Mouse (Mus musculus) lung, embryonic 16.5 days (tissue): Measurements from ENCODE around the gene Adprhl1. TPM values are rescaled to one million over a fixed set of nuclear protein-coding genes. Genes with fewer than 3 reads are reported as not detected.

Source experiments
- ATAC-seq: fragments of 200-750 bp; cut with Nextera tagmentation; 2 replicates; pipeline ENCODE4 v1.8.0; 2017; ENCODE audit warnings: low read depth, mild to moderate bottlenecking, moderate library complexity
- H3K27ac ChIP-seq: fragments of 300-500 bp; sonication (generic); 2 replicates; pipeline ENCODE4 v1.5.1; 2014; ENCODE audit warnings: mild to moderate bottlenecking, control low read depth, low read length
- H3K27me3 ChIP-seq: fragments of 300-500 bp; sonication (generic); 2 replicates; pipeline ENCODE4 v1.6.1; 2014; ENCODE audit warnings: low read depth, low read length, mixed read lengths; ENCODE audit not compliant: control insufficient read depth, insufficient read depth
- H3K36me3 ChIP-seq: fragments of 300-500 bp; sonication (generic); 2 replicates; pipeline ENCODE4 v1.6.1; 2014; ENCODE audit warnings: low read length; ENCODE audit not compliant: control insufficient read depth, insufficient read depth
- H3K4me1 ChIP-seq: fragments of 300-500 bp; sonication (generic); replicated peaks from 2 replicates; pipeline ENCODE4 v1.6.1; 2014; ENCODE audit warnings: low read length, mixed read lengths; ENCODE audit not compliant: control insufficient read depth, insufficient read depth
- H3K4me2 ChIP-seq: fragments of 300-500 bp; sonication (generic); 2 replicates; pipeline ENCODE4 v1.6.1; 2014; ENCODE audit warnings: low read depth, low read length, control low read depth
- H3K4me3 ChIP-seq: fragments of 300-500 bp; sonication (generic); 2 replicates; pipeline ENCODE4 v1.5.1; 2014; ENCODE audit warnings: mild to moderate bottlenecking, low read length, control low read depth
- H3K9ac ChIP-seq: fragments of 300-500 bp; sonication (generic); 2 replicates; pipeline ENCODE4 v1.6.1; 2014; ENCODE audit warnings: low read length, control low read depth
- H3K9me3 ChIP-seq: fragments of 300-500 bp; sonication (generic); 2 replicates; pipeline ENCODE4 v1.6.1; 2016; ENCODE audit warnings: low read length; ENCODE audit not compliant: control insufficient read depth
- WGBS: fragments of 180-500 bp; shearing (Covaris S2); extraction: QIAGEN DNeasy Blood & Tissue Kit; methylation state at CpG from one replicate; pipeline ENCODE4 v1.1.7; 2014; 5-methylcytosine and 5-hydroxymethylcytosine counted together
- microRNA counts: library from miRNA; unstranded; fragments of <30 nt; microRNA quantifications from one replicate; lab custom pipeline; 2016
- microRNA-seq: library from miRNA; unstranded; fragments of <30 nt; microRNA quantifications from one replicate; pipeline ENCODE4, GENCODE M21; 2016
- polyA plus RNA-seq: library from polyadenylated mRNA; unstranded; fragments of >200 nt; fragmentation: Nextera tagmentation; extraction: Ambion mirVana; gene quantifications from 2 replicates; pipeline ENCODE4 v1.2.1, GENCODE M21; 2015

Gene Adprhl1
- polyA plus RNA-seq, 1 experiment from 2014 or later = 5.7 TPM

DNA sequence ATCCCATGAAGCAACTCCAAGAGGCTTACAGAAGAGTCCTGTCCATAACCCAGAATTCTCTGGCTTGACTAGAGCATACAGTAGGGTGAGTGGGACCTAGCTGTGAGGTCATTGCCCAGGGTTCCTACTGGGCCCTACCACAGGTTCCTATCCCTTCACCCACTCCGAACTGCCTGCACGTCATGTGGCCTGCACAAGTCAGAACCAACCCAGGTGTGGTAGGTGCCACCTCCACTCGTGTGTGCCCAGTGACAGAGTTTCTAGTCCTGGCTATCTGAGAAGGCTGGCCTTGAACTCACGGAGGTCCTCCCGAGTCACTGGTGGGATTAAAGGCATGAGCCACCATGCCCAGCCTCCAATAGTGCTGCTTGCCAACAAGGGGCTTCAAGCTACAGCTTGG, 75.8 kb downstream of the Adprhl1 start:
- no peak overlapping the region for H3K27ac ChIP-seq
- peaks cover 27% of the 10 kb centered on the region for H3K36me3 ChIP-seq
- H3K9me3 ChIP-seq = no peaks in the 10 kb centered on the region
- H3K9ac ChIP-seq = no peak overlapping the region
- 89% methylated on average over 5 of the region's 5 CpGs for WGBS
- ATAC-seq = no peak
- no peaks in the 10 kb centered on the region for H3K27me3 ChIP-seq
- H3K4me2 ChIP-seq = no peak overlapping the region
- H3K4me1 ChIP-seq = no peaks in the 10 kb centered on the region
- no peak overlapping the region for H3K4me3 ChIP-seq

DNA sequence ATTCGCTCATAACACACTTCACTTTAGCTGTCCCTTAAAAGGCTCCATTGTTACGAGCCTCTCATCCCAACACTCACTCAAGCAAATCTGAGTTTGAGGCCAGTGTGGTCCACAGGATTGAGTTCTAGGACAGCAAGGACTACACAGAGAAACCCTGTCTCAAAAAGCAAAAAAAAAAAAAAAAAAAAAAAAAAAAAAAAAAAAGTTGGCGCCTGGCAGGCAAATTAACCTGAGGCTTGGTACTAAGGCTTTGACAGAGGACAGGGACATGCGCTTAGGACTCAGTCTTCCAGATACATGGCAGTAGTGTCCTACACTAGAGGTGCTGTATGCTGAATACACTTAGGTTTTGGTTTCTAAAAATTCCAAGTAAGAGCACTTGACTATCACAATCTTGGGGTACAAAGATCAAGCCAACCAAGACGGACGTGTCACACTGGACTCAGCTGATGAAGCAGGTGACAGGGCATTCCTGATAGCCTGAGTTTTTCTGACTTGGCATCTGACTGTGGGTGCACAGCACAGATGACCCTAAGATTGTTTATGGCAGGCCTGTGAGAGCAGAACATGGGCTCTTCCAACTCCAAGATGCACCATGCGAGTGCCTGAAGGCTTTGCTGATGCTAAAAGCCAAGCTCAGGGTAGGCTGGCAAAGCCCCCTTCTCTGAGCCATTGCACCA, 76.6 kb downstream of the Adprhl1 start:
- peaks cover 27% of the 10 kb centered on the region for H3K36me3 ChIP-seq
- H3K4me3 ChIP-seq = no peak overlapping the region
- H3K9ac ChIP-seq = no peak overlapping the region
- no peaks in the 10 kb centered on the region for H3K4me1 ChIP-seq
- WGBS = 92% methylated on average over 7 of the region's 7 CpGs
- H3K27ac ChIP-seq = no peak overlapping the region
- no peaks in the 10 kb centered on the region for H3K27me3 ChIP-seq
- H3K4me2 ChIP-seq = no peak overlapping the region
- H3K9me3 ChIP-seq = no peaks in the 10 kb centered on the region
- ATAC-seq = no peak

DNA sequence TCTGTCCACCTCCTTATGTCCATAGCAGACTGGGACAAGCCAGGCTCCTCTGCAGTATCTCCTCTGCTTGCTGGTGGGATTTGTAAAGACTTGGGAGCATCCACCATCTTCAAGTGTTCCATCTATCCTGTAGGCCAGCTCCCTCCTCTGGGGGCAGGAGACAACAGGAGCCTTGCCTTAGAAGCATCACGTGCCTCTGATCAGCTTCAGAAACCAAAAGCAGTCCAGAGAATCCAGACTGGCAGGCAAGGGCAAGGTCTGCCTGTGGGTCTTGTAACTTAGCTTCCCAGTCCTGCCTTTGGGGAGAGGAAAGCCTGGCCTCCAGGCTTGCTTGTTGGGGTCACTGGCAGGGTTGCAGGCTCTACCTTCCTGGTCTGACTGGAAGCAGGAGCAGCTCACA, 78.3 kb downstream of the Adprhl1 start:
- no peak for ATAC-seq
- no peaks in the 10 kb centered on the region for H3K27me3 ChIP-seq

DNA sequence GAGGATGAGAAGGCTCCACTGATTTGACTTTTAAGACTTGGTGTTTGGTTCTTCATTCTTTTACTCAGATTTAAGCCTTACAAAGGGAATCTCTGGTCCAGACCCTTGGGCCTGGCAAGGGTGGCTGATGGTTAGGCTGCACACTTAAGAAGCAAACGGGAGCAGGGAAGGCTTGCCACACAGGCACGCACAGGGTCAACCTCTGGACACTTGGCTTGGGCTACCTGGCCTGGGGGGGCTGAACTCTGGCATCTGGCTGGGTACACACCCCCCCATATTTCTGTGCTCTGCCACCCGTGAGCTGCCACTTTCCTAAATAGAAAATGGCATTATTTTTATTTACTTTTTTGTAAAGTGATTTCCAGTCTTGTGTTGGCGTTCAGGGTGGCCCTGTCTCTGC, 79.2 kb downstream of the Adprhl1 start:
- H3K36me3 ChIP-seq = peaks cover 31% of the 10 kb centered on the region
- no peak overlapping the region for H3K27ac ChIP-seq
- WGBS = 83% methylated on average over 4 of the region's 4 CpGs

More for the DNA sequence above, 78.3 kb downstream of the Adprhl1 start:
- H3K36me3 ChIP-seq = peaks cover 31% of the 10 kb centered on the region
- no peak overlapping the region for H3K4me3 ChIP-seq
- 89% methylated on average over 1 of the region's 1 CpGs for WGBS
- no peaks in the 10 kb centered on the region for H3K9me3 ChIP-seq
- H3K4me2 ChIP-seq = no peak overlapping the region
- H3K9ac ChIP-seq = no peak overlapping the region
- no peaks in the 10 kb centered on the region for H3K4me1 ChIP-seq
- no peak overlapping the region for H3K27ac ChIP-seq

DNA sequence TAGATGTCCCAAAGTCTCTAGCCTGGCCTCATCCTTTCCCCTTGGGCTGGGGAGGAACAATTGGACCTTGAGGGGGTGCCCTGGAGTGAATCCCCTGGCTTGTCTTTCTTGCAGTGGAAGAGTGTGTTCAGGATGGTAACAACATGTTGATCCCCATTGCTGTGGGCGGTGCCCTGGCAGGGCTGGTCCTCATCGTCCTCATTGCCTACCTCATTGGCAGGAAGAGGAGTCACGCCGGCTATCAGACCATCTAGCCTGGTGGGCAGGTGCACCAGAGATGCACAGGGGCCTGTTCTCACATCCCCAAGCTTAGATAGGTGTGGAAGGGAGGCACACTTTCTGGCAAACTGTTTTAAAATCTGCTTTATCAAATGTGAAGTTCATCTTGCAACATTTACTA, 79.7 kb downstream of the Adprhl1 start:
- WGBS = 90% methylated on average over 4 of the region's 4 CpGs

More for the DNA sequence above, 79.2 kb downstream of the Adprhl1 start:
- Histone ChIP-seq H3K27me3 (no peaks in the 10 kb centered on the region), H3K9ac (no peak overlapping the region), H3K4me3 (no peak overlapping the region), H3K9me3 (no peaks in the 10 kb centered on the region), H3K4me1 (no peaks in the 10 kb centered on the region), H3K4me2 (no peak overlapping the region)
- no peak for ATAC-seq

More for the DNA sequence above, 79.7 kb downstream of the Adprhl1 start:
- H3K4me1 ChIP-seq = no peaks in the 10 kb centered on the region
- ATAC-seq = no peak
- H3K4me2 ChIP-seq = no peak overlapping the region
- H3K36me3 ChIP-seq = peaks cover 31% of the 10 kb centered on the region
- H3K9ac ChIP-seq = no peak overlapping the region
- no peak overlapping the region for H3K4me3 ChIP-seq
- H3K27me3 ChIP-seq = no peaks in the 10 kb centered on the region
- no peak overlapping the region for H3K27ac ChIP-seq
- H3K9me3 ChIP-seq = no peaks in the 10 kb centered on the region

MicroRNAs encoded within 50 kb of the gene (microRNA counts, 519-probe panel; counts per million panel counts)
- 1,871 counts per million, percentile 30 among the panel's probes with 10 or more counts for microRNA mmu-miR-1968 (lab: Ali Mortazavi, UCI)

Small RNA genes lying within 50 kb of the gene (microRNA-seq; reads per million reads assigned to microRNA genes)
- 4.3 reads per million, percentile 17 among the genes with 10 or more reads in this experiment for gene Mir1968

Other genes with a start within 250 kb of the Adprhl1 start
- 0.75 and 1.1 TPM in 2 replicates for gene F7, start 228.1 kb downstream of the Adprhl1 start, polyA plus RNA-seq
- gene F10, start 216.9 kb downstream of the Adprhl1 start, polyA plus RNA-seq = 1.6 and 4.6 TPM in 2 replicates
- 0.33 and 1.2 TPM in 2 replicates for gene Proz, start 193.2 kb downstream of the Adprhl1 start, polyA plus RNA-seq
- gene Pcid2, start 148.7 kb downstream of the Adprhl1 start, polyA plus RNA-seq = 36.4 and 38.4 TPM in 2 replicates
- gene Cul4a, start 148.5 kb downstream of the Adprhl1 start, polyA plus RNA-seq = 93.9 and 101 TPM in 2 replicates
- gene Lamp1, start 95.0 kb downstream of the Adprhl1 start, polyA plus RNA-seq = 303 and 324 TPM in 2 replicates
- 4.0 and 4.5 TPM in 2 replicates for gene Grtp1, start 53.5 kb downstream of the Adprhl1 start, polyA plus RNA-seq
- 24.8 and 25.0 TPM in 2 replicates for gene Dcun1d2, start 34.0 kb upstream of the Adprhl1 start, polyA plus RNA-seq
- gene Tmco3, start 34.0 kb upstream of the Adprhl1 start, polyA plus RNA-seq = 35.7 and 41.3 TPM in 2 replicates
- gene Tfdp1, start 84.6 kb upstream of the Adprhl1 start, polyA plus RNA-seq = 144 and 155 TPM in 2 replicates
- not detected in 2 replicates for gene Atp4b, start 142.7 kb upstream of the Adprhl1 start, polyA plus RNA-seq
- gene Grk1, start 150.9 kb upstream of the Adprhl1 start, polyA plus RNA-seq = not detected in 2 replicates
- 0.70 and 1.1 TPM in 2 replicates for gene Tmem255b, start 181.0 kb upstream of the Adprhl1 start, polyA plus RNA-seq
- 78.0 and 83.8 TPM in 2 replicates for gene Gas6, start 240.3 kb upstream of the Adprhl1 start, polyA plus RNA-seq